Mouse (Mus musculus) mature B cell (primary cell): ENCODE data around the gene Syk.

Experiments used
- in situ Hi-C: fragments of 300-500 bp; cut with MboI; formaldehyde crosslinking; loops from 2 replicates; pipeline ENCODE4 v1.14.3; 2019

Syk gene

DNA sequence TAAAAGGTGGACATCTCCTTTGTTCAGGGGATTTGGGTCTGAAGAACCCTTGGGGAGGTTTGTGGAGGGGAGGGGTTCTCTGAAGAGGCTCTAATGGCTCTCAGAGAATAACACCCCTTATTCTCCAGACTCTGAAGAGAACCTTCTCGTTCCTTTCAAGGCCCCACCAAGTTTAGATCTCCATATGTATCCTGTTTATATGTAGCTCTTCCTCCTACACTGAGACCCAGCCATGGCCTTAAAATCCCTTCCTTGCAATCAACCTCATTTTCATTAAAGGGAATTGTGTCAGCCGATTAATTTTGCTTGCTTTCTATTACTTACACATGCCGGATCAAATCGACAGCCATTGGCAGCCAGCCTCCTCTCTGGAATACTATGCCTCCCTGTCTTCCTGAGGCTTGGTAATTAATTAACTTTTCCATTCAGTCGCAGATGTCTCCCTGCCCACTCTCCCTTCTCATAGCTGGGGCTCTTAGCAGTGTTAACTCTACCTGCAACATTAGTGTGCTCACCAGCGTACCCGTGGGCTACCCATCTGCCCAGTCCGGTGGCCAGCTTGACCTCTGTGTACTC lies 13.7 kb upstream of the Syk start:
- in situ Hi-C loops, result no loop called here

DNA sequence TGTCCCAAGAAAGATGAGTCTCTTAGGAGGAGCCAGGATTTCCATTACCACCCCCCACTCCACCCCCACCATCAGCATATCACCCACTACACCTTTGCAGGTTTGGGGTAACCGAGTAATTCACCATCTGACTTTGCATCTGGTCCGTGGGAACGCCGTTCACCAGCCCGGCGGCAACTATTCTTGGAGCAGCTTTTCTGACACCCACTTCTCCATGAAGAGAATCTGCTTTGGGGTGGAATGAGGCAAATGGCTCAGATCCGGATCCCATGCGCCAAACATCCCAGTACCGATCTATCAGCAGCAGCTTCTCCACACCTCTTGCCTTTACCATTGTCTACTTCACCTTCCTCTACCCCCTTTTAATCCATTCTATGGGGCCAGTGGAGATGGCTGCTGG lies 12.7 kb upstream of the Syk start:
- in situ Hi-C loops, result no loop called here

- in situ Hi-C loops, result no loop called here
Observed at GRCm38 (mm10) chr13:52571591-52572384, 11.2 kb upstream of the Syk start.

DNA sequence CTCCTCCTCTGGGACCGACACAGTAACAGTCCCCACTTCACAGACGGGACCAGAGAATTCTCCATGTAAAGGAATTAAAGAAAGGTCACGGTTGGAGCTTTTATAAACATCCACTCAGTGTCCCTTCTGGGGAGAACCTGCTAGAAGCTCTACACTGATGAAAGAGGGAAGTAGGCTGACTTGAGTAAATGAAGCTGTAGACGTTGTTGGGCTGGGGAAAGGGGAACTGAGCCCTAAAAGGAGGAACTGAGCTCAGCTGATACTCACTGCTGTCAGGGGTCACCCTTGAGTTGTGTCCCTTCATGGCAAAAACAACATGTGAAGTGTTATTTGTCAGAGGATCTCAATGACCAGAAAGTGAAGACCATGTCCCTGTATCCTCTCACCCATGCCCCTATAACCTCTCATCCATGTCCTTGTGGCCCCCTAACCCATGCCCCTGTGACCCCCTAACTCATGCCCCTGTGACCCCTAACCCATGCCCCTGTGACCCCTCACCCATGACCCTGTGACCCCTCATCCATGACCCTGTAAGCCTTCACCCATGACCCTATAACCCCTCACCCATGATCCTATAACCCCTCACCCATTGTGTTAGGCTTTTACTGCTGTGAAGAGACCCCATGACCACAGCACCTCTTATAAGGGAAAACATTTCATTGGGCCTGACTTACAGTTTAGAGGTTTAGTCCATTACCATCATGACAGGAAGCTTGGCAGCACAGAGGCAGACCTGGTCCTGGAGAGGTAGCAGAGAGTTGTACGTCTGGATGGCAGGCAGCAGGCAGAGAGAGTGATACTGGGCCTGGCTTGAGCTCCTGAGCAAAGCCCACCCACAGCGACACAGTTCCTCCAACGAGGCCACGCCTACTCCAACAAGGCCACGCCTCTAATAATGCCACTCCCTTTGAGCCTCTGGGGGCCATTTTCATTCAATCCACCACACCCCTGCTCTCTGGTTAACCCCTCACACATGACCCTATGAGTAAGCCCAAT lies 10.2 kb upstream of the Syk start:
- in situ Hi-C loops, result no loop called here

- in situ Hi-C loops, result no loop called here
Observed at GRCm38 (mm10) chr13:52574311-52574710, 8.7 kb upstream of the Syk start.

GRCm38 (mm10) chr13:52575483-52575882 lies 7.5 kb upstream of the Syk start:
- in situ Hi-C loops, result no loop called here

DNA sequence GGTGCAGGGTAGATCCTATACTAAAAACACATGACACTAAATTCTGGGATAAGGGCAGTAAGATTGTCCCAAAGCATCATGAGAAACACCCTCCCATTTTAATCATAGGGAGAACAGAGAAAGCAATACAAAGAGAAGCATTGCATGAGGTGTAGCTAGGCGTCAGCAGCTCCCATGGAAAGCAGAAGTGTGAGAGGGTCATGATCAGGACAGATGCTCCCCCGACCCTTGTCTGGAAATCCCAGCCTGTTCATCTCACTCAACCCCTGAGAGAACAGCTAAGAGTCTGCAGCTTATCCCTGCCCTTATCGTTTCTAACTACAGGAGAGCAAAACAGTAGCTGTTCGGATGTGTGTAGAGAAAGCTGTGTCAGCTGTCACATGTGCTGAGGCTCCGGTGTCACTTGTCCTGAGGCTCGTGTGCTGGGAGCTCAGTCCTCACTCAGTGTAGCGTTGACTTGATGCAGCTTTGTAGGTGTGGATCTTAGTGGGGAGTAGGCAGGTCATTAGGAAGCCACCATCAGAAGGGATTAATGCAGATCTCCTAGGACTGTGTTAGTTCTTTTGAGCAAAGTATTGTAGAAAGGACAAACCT lies 6.9 kb upstream of the Syk start:
- in situ Hi-C loops, result no loop called here

DNA sequence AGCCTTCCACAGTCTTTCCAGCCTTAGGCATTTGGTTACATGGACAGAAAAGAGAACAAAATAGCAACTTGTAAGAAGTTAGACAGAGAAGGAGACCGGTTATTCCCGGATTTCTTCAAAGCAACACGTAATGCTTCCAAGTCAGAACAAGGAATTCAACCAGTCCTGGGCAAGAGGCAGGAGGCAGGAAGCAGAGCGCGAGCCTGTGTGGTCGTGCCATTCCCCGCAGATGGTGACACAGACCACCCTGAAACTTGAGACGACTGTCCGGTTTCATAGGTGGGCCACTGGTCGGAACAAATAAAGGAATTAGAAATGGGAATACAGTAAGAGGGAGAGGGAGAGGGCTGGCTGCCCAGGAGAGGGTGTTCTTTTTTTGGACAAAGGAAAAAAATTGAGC lies 6.1 kb upstream of the Syk start:
- in situ Hi-C loops, result no loop called here

DNA sequence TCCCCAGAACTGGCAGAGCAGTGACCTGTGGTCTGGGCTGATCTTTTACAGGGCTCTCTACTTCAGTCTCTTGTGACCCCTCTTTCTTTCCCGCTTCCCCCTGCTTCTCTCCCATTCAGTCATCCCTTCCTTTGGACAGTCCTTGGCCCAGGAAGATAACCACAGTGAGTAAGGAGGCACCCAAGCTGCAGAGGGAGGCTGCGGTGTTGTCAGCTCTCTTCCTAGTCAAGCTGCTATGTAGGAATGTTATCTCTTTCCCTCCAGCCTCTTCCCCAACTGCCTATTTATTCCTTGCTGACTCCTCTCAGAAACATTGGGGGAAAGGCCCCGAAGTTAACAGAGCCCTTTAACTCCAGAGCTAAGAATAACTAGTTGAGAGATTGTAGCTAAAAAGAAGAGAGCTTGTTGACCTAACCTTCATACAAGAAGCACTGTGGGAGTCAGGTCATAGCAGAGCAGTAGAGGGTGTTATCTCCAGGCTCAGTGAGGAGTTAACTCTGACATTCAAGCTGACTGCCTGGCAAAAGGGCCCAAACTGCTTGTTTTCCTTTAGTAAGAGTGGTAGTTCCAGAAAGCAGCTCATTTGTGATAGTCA lies 5.5 kb upstream of the Syk start:
- in situ Hi-C loops, result no loop called here

- in situ Hi-C loops, result no loop called here
Observed at GRCm38 (mm10) chr13:52577939-52578338, 5.0 kb upstream of the Syk start.

DNA sequence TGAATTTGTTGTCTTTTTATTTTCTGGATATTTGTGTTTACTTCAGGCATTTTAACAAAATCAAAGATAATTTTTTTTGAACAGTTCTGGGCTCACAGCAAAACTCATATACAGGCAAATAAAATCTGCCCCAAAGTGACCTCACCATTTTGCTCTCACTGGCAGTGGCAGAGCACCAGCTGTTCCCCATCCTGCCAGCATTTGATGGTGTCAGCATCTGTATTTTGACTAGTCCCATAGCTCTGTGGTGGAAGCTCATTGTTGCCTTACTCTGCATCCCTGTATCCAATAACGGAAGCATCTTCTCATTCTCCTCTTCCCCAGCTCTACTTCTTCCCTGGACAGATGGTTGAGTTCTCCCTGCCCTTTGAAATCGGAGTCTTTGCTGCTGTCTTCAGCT lies 4.2 kb upstream of the Syk start:
- in situ Hi-C loops, result no loop called here

GRCm38 (mm10) chr13:52582506-52582877 lies 481 bp upstream of the Syk start:
- in situ Hi-C loops, result no loop called here

GRCm38 (mm10) chr13:52583943-52584562 lies 1.1 kb downstream of the Syk start:
- in situ Hi-C loops, result no loop called here

GRCm38 (mm10) chr13:52584654-52585455 lies 1.9 kb downstream of the Syk start:
- in situ Hi-C loops, result no loop called here

GRCm38 (mm10) chr13:52587761-52588160 lies 4.8 kb downstream of the Syk start:
- in situ Hi-C loops, result no loop called here

GRCm38 (mm10) chr13:52589043-52589442 lies 6.1 kb downstream of the Syk start:
- in situ Hi-C loops, result no loop called here

- in situ Hi-C loops, result no loop called here
Observed at GRCm38 (mm10) chr13:52591831-52592230, 8.9 kb downstream of the Syk start.

DNA sequence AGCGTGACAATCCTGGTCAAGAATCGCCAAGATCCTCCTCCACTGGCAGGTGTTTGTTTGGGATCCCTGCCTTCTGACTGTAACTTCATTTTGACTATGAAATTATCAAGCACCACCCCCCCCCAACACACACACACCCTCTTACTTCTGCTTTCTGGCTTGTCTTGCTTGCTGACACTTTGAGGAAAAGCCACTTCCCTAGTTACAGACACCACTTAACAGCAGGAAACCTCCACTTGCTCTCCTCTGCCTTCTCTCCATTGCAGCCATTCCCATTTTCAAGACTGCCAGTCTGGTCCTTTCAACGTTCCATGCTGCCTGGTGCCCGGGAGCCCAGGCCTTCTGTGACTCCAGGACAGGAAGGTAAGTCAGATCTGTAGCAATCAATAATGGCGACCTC lies 13.7 kb downstream of the Syk start:
- in situ Hi-C loops, result no loop called here

DNA sequence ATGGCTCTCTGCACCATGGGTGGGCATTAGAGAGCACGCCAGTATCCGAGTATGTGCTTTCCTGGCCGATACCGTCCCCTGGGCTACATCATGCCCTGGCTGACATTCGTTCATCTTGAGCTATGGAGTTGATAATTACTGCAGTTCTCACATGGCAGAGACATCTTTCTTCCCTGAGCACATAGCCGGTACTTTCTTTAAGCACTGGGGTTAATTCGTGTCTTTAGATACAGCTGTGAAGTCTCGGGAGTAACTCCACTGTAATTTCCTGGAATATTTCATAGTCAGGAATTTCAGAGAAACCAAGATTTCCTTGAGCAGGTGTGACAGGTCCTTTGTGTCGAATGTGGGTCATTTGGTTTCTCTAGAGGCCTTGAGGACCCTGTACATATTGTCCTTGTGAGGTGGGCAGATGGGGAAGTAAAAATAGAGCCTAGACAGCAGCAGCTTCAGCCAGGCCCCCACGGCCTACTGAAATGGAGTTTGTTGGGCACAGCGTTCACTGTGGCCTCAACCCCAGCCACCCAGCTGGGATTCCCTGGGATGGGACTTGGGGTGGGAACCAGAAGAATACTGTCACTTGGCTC lies 14.2 kb downstream of the Syk start:
- in situ Hi-C loops, result no loop called here

GRCm38 (mm10) chr13:52598233-52598632 lies 15.3 kb downstream of the Syk start:
- in situ Hi-C loops, result no loop called here
